Mouse (Mus musculus) kidney, adult 2 months (tissue): ENCODE measurements around the gene Slfn9.

Source experiments
- CTCF ChIP-seq: fragments of 200-500 bp; conservative IDR thresholded peaks from 2 replicates; pipeline ENCODE4 v1.5.1; 2011; ENCODE audit warnings: low read depth, mild to moderate bottlenecking, control low read depth, low read length, moderate library complexity, mixed read lengths; ENCODE audit not compliant: insufficient read depth, insufficient read length
- POLR2A ChIP-seq: fragments of 200-500 bp; IDR thresholded peaks from one replicate; pipeline ENCODE4 v1.6.1; 2011; ENCODE audit warnings: low read depth, low read length, control low read depth

DNA sequence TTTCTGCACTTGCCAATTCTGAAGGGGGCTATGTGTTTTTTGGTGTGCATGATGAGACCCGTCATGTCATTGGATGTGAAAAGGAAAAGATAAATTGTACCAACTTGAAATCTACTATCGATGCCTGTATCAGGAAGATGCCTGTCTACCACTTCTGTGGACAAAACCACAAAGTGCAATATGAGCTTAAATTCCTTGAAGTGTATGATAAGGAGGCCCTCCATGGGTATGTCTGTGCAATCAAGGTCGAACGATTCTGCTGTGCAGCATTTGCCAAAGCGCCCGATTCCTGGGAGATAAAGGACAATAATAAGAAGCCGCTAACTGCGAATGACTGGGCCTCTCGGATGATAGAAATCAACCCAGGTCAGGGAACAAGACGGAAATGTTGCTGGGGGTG, 34.7 kb downstream of the Slfn9 start:
- no peak for TF ChIP-seq CTCF
- TF ChIP-seq POLR2A: no peak
